Mouse (Mus musculus) MEL (cell line): ENCODE measurements around the gene Prpf40a. TPM values are rescaled to one million over a fixed set of nuclear protein-coding genes. Genes with fewer than 3 reads are reported as not detected.

ENCODE experiments used
- DNase-seq: peaks from one replicate; pipeline ENCODE4 v3.0.0; 2011; ENCODE audit warnings: low read depth, low spot score
- H3K27ac ChIP-seq: 2 replicates; pipeline ENCODE4 v1.5.1; 2012; ENCODE audit warnings: low read depth, mild to moderate bottlenecking, control low read depth, low read length, moderate library complexity; ENCODE audit not compliant: control insufficient read depth
- H3K27me3 ChIP-seq, 2 experiments: fragments of 150-350 bp in 1 of 2; sonication (generic) in 1 of 2; 2 replicates each; pipeline ENCODE4 v1.6.1; 2012; ENCODE audit warnings: low read length in 2 of 2, mild to moderate bottlenecking in 2 of 2, improper control_type of control experiment in 1 of 2, moderate library complexity in 1 of 2; ENCODE audit not compliant: insufficient read depth in 2 of 2, control insufficient read depth in 1 of 2
- H3K36me3 ChIP-seq, 2 experiments: 2 replicates each; pipeline ENCODE4 v1.6.1; 2012 to 2014; ENCODE audit warnings: low read length in 2 of 2, improper control_type of control experiment in 1 of 2, inconsistent platforms in 1 of 2, mild to moderate bottlenecking in 1 of 2; ENCODE audit not compliant: insufficient read depth in 2 of 2, control insufficient read depth in 1 of 2
- H3K4me1 ChIP-seq, 2 experiments: fragments of 150-350 bp in 1 of 2; sonication (generic) in 1 of 2; 2 replicates each; pipeline ENCODE4 v1.6.1; 2012; ENCODE audit warnings: low read length in 2 of 2, improper control_type of control experiment in 1 of 2, mild to moderate bottlenecking in 1 of 2; ENCODE audit not compliant: insufficient read depth in 2 of 2, control insufficient read depth in 1 of 2
- H3K4me3 ChIP-seq, 2 experiments: fragments of 150-350 bp in 1 of 2; sonication (generic) in 1 of 2; 2 replicates each; pipeline ENCODE4 v1.5.1; 2012; ENCODE audit warnings: low read depth in 2 of 2, low read length in 2 of 2, mild to moderate bottlenecking in 2 of 2, moderate library complexity in 2 of 2, control low read depth in 1 of 2, improper control_type of control experiment in 1 of 2; ENCODE audit not compliant: control insufficient read depth in 1 of 2, insufficient read depth in 1 of 2
- H3K79me2 ChIP-seq: 2 replicates; pipeline ENCODE4 v1.6.1; 2012; ENCODE audit warnings: mild to moderate bottlenecking, low read length, moderate library complexity; ENCODE audit not compliant: control insufficient read depth, poor library complexity, insufficient read depth
- H3K9ac ChIP-seq: 2 replicates; pipeline ENCODE4 v1.6.1; 2012; ENCODE audit warnings: low read depth, mild to moderate bottlenecking, control low read depth, low read length, moderate library complexity; ENCODE audit not compliant: control insufficient read depth, poor library complexity, severe bottlenecking
- H3K9me3 ChIP-seq: fragments of 150-350 bp; sonication (generic); replicated peaks from 2 replicates; pipeline ENCODE4 v1.6.1; 2012; ENCODE audit warnings: mild to moderate bottlenecking, low read length, improper control_type of control experiment, moderate library complexity; ENCODE audit not compliant: insufficient read depth
- CHD1 ChIP-seq: IDR thresholded peaks from 2 replicates; pipeline ENCODE4 v1.6.1; 2012; ENCODE audit warnings: low read depth, mild to moderate bottlenecking, inconsistent platforms, low read length, improper control_type of control experiment
- CHD2 ChIP-seq: IDR thresholded peaks from 2 replicates; pipeline ENCODE4 v1.6.1; 2011; ENCODE audit warnings: low read length, improper control_type of control experiment
- E2F4 ChIP-seq: IDR thresholded peaks from 2 replicates; pipeline ENCODE4 v1.6.1; 2011; ENCODE audit warnings: low read depth, low read length, improper control_type of control experiment, borderline replicate concordance
- ELF1 ChIP-seq: IDR thresholded peaks from 2 replicates; pipeline ENCODE4 v1.6.1; 2014; ENCODE audit warnings: low read depth, mild to moderate bottlenecking, inconsistent platforms, low read length, improper control_type of control experiment, moderate library complexity
- HCFC1 ChIP-seq: IDR thresholded peaks from 2 replicates; pipeline ENCODE4 v1.6.1; 2012; ENCODE audit warnings: low read depth, mild to moderate bottlenecking, inconsistent platforms, low read length, improper control_type of control experiment, moderate library complexity
- JUND ChIP-seq: IDR thresholded peaks from 2 replicates; pipeline ENCODE4 v1.6.1; 2011; ENCODE audit warnings: low read depth, mild to moderate bottlenecking, improper control_type of control experiment, low read length
- KAT2A ChIP-seq: conservative IDR thresholded peaks from 2 replicates; pipeline ENCODE4 v1.6.1; 2012; ENCODE audit warnings: low read depth, low read length, improper control_type of control experiment, inconsistent platforms
- MAX ChIP-seq: IDR thresholded peaks from 2 replicates; pipeline ENCODE4 v1.6.1; 2011; ENCODE audit warnings: low read length, improper control_type of control experiment
- MAZ ChIP-seq: IDR thresholded peaks from 2 replicates; pipeline ENCODE4 v1.6.1; 2012; ENCODE audit warnings: low read depth, mild to moderate bottlenecking, inconsistent platforms, low read length, improper control_type of control experiment
- MXI1 ChIP-seq: IDR thresholded peaks from 2 replicates; pipeline ENCODE4 v1.6.1; 2011; ENCODE audit warnings: mild to moderate bottlenecking, low read depth, low read length, improper control_type of control experiment
- MYB ChIP-seq: IDR thresholded peaks from 2 replicates; pipeline ENCODE4 v1.6.1; 2011; ENCODE audit warnings: mild to moderate bottlenecking, low read depth, low read length, improper control_type of control experiment
- MYC ChIP-seq: IDR thresholded peaks from 2 replicates; pipeline ENCODE4 v1.6.1; 2011; ENCODE audit warnings: low read depth, mild to moderate bottlenecking, low read length, improper control_type of control experiment, moderate library complexity
- NELFE ChIP-seq: IDR thresholded peaks from 2 replicates; pipeline ENCODE4 v1.6.1; 2011; ENCODE audit warnings: low read depth, low read length, improper control_type of control experiment
- POLR2A ChIP-seq, 2 experiments: IDR thresholded peaks; 2 replicates each; pipeline ENCODE4 v1.6.1; 2011 to 2012; ENCODE audit warnings: low read length in 2 of 2, mild to moderate bottlenecking in 2 of 2, control low read depth in 1 of 2, improper control_type of control experiment in 1 of 2, low read depth in 1 of 2, moderate library complexity in 1 of 2; ENCODE audit not compliant: control insufficient read depth in 1 of 2, insufficient read depth in 1 of 2, poor library complexity in 1 of 2
- POLR2AphosphoS2 ChIP-seq: IDR thresholded peaks from 2 replicates; pipeline ENCODE4 v1.6.1; 2011; ENCODE audit warnings: low read length, improper control_type of control experiment
- POLR2AphosphoS5 ChIP-seq: IDR thresholded peaks from 2 replicates; pipeline ENCODE4 v1.6.1; 2012; ENCODE audit warnings: low read depth, borderline replicate concordance, mild to moderate bottlenecking, inconsistent platforms, low read length, moderate library complexity, mixed read lengths
- RAD21 ChIP-seq: IDR thresholded peaks from 2 replicates; pipeline ENCODE4 v1.6.1; 2011; ENCODE audit warnings: mild to moderate bottlenecking, low read depth, low read length, improper control_type of control experiment
- RCOR1 ChIP-seq: IDR thresholded peaks from 2 replicates; pipeline ENCODE4 v1.6.1; 2012; ENCODE audit warnings: low read depth, mild to moderate bottlenecking, inconsistent platforms, low read length, improper control_type of control experiment
- SIN3A ChIP-seq: IDR thresholded peaks from 2 replicates; pipeline ENCODE4 v1.6.1; 2012; ENCODE audit warnings: low read length, improper control_type of control experiment, inconsistent platforms
- TCF12 ChIP-seq: IDR thresholded peaks from 2 replicates; pipeline ENCODE4 v1.6.1; 2014; ENCODE audit warnings: low read depth, mild to moderate bottlenecking, inconsistent platforms, low read length, improper control_type of control experiment, moderate library complexity
- USF2 ChIP-seq, 2 experiments: IDR thresholded peaks; 2 replicates each; pipeline ENCODE4 v1.6.1; 2011 to 2012; ENCODE audit warnings: improper control_type of control experiment in 2 of 2, low read length in 2 of 2, borderline replicate concordance in 1 of 2, inconsistent platforms in 1 of 2, low read depth in 1 of 2, mild to moderate bottlenecking in 1 of 2; ENCODE audit not compliant: insufficient read depth in 1 of 2
- ZC3H11A ChIP-seq: IDR thresholded peaks from 2 replicates; pipeline ENCODE4 v1.6.1; 2012; ENCODE audit warnings: low read depth, mild to moderate bottlenecking, inconsistent platforms, low read length, improper control_type of control experiment
- ZMIZ1 ChIP-seq: IDR thresholded peaks from 2 replicates; pipeline ENCODE4 v1.6.1; 2012; ENCODE audit warnings: low read depth, mild to moderate bottlenecking, inconsistent platforms, low read length, improper control_type of control experiment, moderate library complexity
- polyA plus RNA-seq, 2 experiments: library from polyadenylated mRNA; stranded (reverse) in 1 of 2; unstranded in 1 of 2; fragments of >175 nt in 1 of 2; fragments of >200 nt in 1 of 2; gene quantifications; 2 replicates each; pipeline versions ENCODE4 v1.2.1 to v1.2.4; 2012; ENCODE audit warnings: low replicate concordance in 2 of 2, low read depth in 1 of 2; ENCODE audit not compliant: insufficient read length in 2 of 2, insufficient read depth in 1 of 2, missing spikeins in 1 of 2
- total RNA-seq: library from RNA; depleted of rRNA; stranded (reverse); fragments of 300-350 nt; gene quantifications from 2 replicates; pipeline ENCODE4 v1.2.3, GENCODE M21; 2012; rRNA removed

The Prpf40a gene
- total RNA-seq: 82.9 and 92.0 TPM in 2 replicates
- polyA plus RNA-seq: 10 to 100 TPM; 94.9 to 98.5 TPM

GRCm38 (mm10) chr2:53190684-53191511 lies at the start of gene Prpf40a:
Gene Prpf40a, minus strand, starts transcription at chr2:53191284.
- Histone ChIP-seq H3K36me3 (peaks cover 37 to 44% of the 10 kb centered on the region in 2 experiments), H3K9me3 (no peaks in the 10 kb centered on the region), H3K79me2 (peaks cover 46% of the 10 kb centered on the region), H3K4me3 (peak within 1 kb of the TSS; percentile 94 to 99), H3K4me1 (peaks cover 8 to 23% of the 10 kb centered on the region in 2 experiments), H3K27ac (peak within 1 kb of the TSS; percentile 95), H3K27me3 (no peaks in the 10 kb centered on the region), H3K9ac (peak within 1 kb of the TSS; percentile 100)
- DNase-seq: peak; percentile 98
- TF ChIP-seq CHD2 (peak; percentile 84), E2F4 (no peak), JUND (no peak), MXI1 (peak; percentile 71), MYC (peak; percentile 86; the same call in 1 of the 2 replicates), TCF12 (peak; percentile 46), ZMIZ1 (peak; percentile 73), CHD1 (0 out of 2 replicates have a peak, but pooled peaks have one; percentile 15), RCOR1 (no peak), USF2 (IDR thresholded peaks at IDR 0.05; ENCODE audit: borderline replicate concordance in 1 of 2, insufficient read depth in 1 of 2, low read depth in 1 of 2, low read length in 2 of 2) (no peak), ZC3H11A (no peak), POLR2A (IDR thresholded peaks at IDR 0.05; ENCODE audit: control insufficient read depth in 1 of 2, insufficient read depth in 1 of 2, low read depth in 1 of 2, low read length in 2 of 2, poor library complexity in 1 of 2) (peak; percentile 83 to 94), RAD21 (no peak), KAT2A (peak; percentile 80), POLR2AphosphoS5 (no peak), SIN3A (peak; percentile 87), NELFE (peak; percentile 96), HCFC1 (peak; percentile 88), ELF1 (peak; percentile 73), POLR2AphosphoS2 (peak; percentile 90), MAZ (peak; percentile 93), MAX (peak; percentile 76), MYB (no peak)
